Comparison of ENCODE assay signal across 22 mouse cellular contexts in genomic region chr17:72563423-72563822, GRCm38 (mm10). TPM values are rescaled to one million over a fixed set of nuclear protein-coding genes. Genes with fewer than 3 reads are reported as not detected.
DNase-seq lines count a peak whose midpoint lies in the region; ATAC-seq lines count a peak whose summit lies in the region.
"Had no signal": no experiment of that assay in that cellular context is flagged by ENCODE, and none has a peak within 500 bp of the region (broad histone marks: within the 10 kb centered on the region; RNA-seq: fewer than 3 reads in every experiment).

No protein-coding gene starts in this region.

- DNase-seq in kidney, postnatal 4 days: no peak
- DNase-seq in kidney, postnatal 10 days: no peak
- DNase-seq: adrenal gland, adult 2 months; adrenal gland, postnatal 10 days; adrenal gland, postnatal 25 days; cerebellum, adult 11 months; cerebellum, adult 18-20 months; cerebellum, adult 8-10 months; cerebellum, adult 9-11 months; cerebellum, postnatal 14 days; cerebellum, postnatal 36 days; embryo, embryonic 11 days had no signal

- peak overlapping the region; percentile 11; the same call in 1 of the 2 replicates for H3K27ac ChIP-seq in kidney, embryonic 14.5 days (ENCODE audit: low read depth, low read length)
- no peak overlapping the region for H3K27ac ChIP-seq in kidney, embryonic 16.5 days (ENCODE audit: low read length)
- H3K27ac ChIP-seq: embryonic facial prominence, embryonic 13.5 days; embryonic facial prominence, embryonic 15.5 days; forebrain, embryonic 10.5 days; forebrain, embryonic 12.5 days had no signal

- 0 out of 2 replicates have a peak, but pooled peaks have one; percentile 64 for ATAC-seq in kidney, embryonic 14.5 days (ENCODE audit: low FRiP score, low TSS enrichment)
- peak; percentile 75; the same call in 1 of the 2 replicates for ATAC-seq in kidney, embryonic 16.5 days (ENCODE audit: low FRiP score, low TSS enrichment)
- ATAC-seq: forebrain, embryonic 14.5 days; forebrain, embryonic 16.5 days had no signal

- H3K9me3 ChIP-seq in kidney, embryonic 14.5 days (ENCODE audit: control insufficient read depth, low read length): no peaks in the 10 kb centered on the region
- H3K9me3 ChIP-seq in kidney, embryonic 16.5 days (ENCODE audit: low read length): 0 out of 2 replicates have a peak, but pooled peaks cover 3% of the 10 kb centered on the region
- H3K9me3 ChIP-seq: embryonic facial prominence, embryonic 13.5 days; embryonic facial prominence, embryonic 15.5 days; forebrain, embryonic 12.5 days had no signal

- H3K4me2 ChIP-seq in kidney, embryonic 14.5 days (replicated peaks; ENCODE audit: low read depth, low read length): no peak overlapping the region
- no peak overlapping the region for H3K4me2 ChIP-seq in kidney, embryonic 16.5 days (replicated peaks; ENCODE audit: low read depth, low read length)
- H3K4me2 ChIP-seq: embryonic facial prominence, embryonic 13.5 days; embryonic facial prominence, embryonic 15.5 days; forebrain, embryonic 12.5 days had no signal

- H3K4me1 ChIP-seq in kidney, embryonic 14.5 days (ENCODE audit: control insufficient read depth, insufficient read depth, low read length): no peaks in the 10 kb centered on the region
- H3K4me1 ChIP-seq in kidney, embryonic 16.5 days (ENCODE audit: insufficient read depth, low read length): no peaks in the 10 kb centered on the region
- H3K4me1 ChIP-seq: embryonic facial prominence, embryonic 13.5 days; embryonic facial prominence, embryonic 15.5 days had no signal

- H3K9ac ChIP-seq in kidney, embryonic 14.5 days (ENCODE audit: low read depth, low read length): no peak overlapping the region
- H3K9ac ChIP-seq in kidney, embryonic 16.5 days (replicated peaks; ENCODE audit: low read length): no peak overlapping the region
- H3K9ac ChIP-seq: embryonic facial prominence, embryonic 13.5 days; embryonic facial prominence, embryonic 15.5 days; forebrain, embryonic 12.5 days had no signal

- H3K36me3 ChIP-seq in kidney, embryonic 14.5 days (ENCODE audit: control insufficient read depth, insufficient read depth, low read length): no peaks in the 10 kb centered on the region
- no peaks in the 10 kb centered on the region for H3K36me3 ChIP-seq in kidney, embryonic 16.5 days (ENCODE audit: insufficient read depth, low read length)
- H3K36me3 ChIP-seq: embryonic facial prominence, embryonic 13.5 days; embryonic facial prominence, embryonic 15.5 days; forebrain, embryonic 10.5 days; forebrain, embryonic 12.5 days had no signal

- no peak overlapping the region for H3K4me3 ChIP-seq in kidney, embryonic 14.5 days (ENCODE audit: low read length)
- H3K4me3 ChIP-seq in kidney, embryonic 16.5 days (ENCODE audit: low read length): no peak overlapping the region
- H3K4me3 ChIP-seq: embryonic facial prominence, embryonic 13.5 days; embryonic facial prominence, embryonic 15.5 days; erythroblast, embryonic 14.5 days; forebrain, embryonic 10.5 days; forebrain, embryonic 12.5 days had no signal

- WGBS in kidney, embryonic 14.5 days: 27% methylated on average over 5 of the region's 5 CpGs
- 30% methylated on average over 5 of the region's 5 CpGs for WGBS in kidney, embryonic 16.5 days

- H3K27me3 ChIP-seq in kidney, embryonic 14.5 days (ENCODE audit: control insufficient read depth, insufficient read depth, low read length): no peaks in the 10 kb centered on the region
- no peaks in the 10 kb centered on the region for H3K27me3 ChIP-seq in kidney, embryonic 16.5 days (ENCODE audit: insufficient read depth, low read length)
- H3K27me3 ChIP-seq: embryonic facial prominence, embryonic 13.5 days; embryonic facial prominence, embryonic 15.5 days; forebrain, embryonic 12.5 days had no signal

RNA-seq across cellular contexts. Expression of gene Alk, which starts 41.0 kb away (rescaled TPM):
- polyA plus RNA-seq in kidney, embryonic 14.5 days (2014; fragmentation: Nextera tagmentation; extraction: Ambion mirVana): 0.11 and 0.20 TPM in 2 replicates
- 0.19 and 0.39 TPM in 2 replicates for polyA plus RNA-seq in kidney, embryonic 16.5 days (2015; fragmentation: Nextera tagmentation; extraction: Ambion mirVana)
- polyA plus RNA-seq: C2C12; erythroblast, embryonic 14.5 days had no signal
